In genomic region chr11:108382664-108383063, GRCm38 (mm10) we compare ENCODE assay signal across 40 mouse cellular contexts. TPM values are rescaled to one million over a fixed set of nuclear protein-coding genes. Genes with fewer than 3 reads are reported as not detected.
"Had no signal": no experiment of that assay in that cellular context is flagged by ENCODE, and none has a peak within 500 bp of the region (broad histone marks: within the 10 kb centered on the region; RNA-seq: fewer than 3 reads in every experiment).

No protein-coding gene starts in this region.

- H3K9ac ChIP-seq: heart, embryonic 12.5 days; heart, embryonic 13.5 days; heart, embryonic 15.5 days; hindbrain, embryonic 12.5 days; hindbrain, embryonic 13.5 days; hindbrain, embryonic 14.5 days; hindbrain, embryonic 15.5 days; intestine, embryonic 15.5 days; kidney, embryonic 15.5 days had no signal

- DNase-seq: heart, adult 2 months; heart, postnatal 10 days; heart, postnatal 14 days; heart, postnatal 36 days; heart, postnatal 4 days; kidney, adult 11 months; kidney, adult 18-20 months; kidney, adult 2 months; kidney, adult 8-10 months; kidney, adult 9 months; kidney, postnatal 10 days; kidney, postnatal 14 days; kidney, postnatal 25 days; kidney, postnatal 36 days; kidney, postnatal 4 days; layer of hippocampus, adult 9-11 months had no signal

- H3K9me3 ChIP-seq: heart, embryonic 10.5 days; heart, embryonic 12.5 days; heart, embryonic 13.5 days; heart, embryonic 15.5 days; hindbrain, embryonic 10.5 days; hindbrain, embryonic 12.5 days; hindbrain, embryonic 13.5 days; hindbrain, embryonic 15.5 days; intestine, embryonic 15.5 days; kidney, embryonic 15.5 days had no signal

- H3K4me3 ChIP-seq: heart, adult 2 months; heart, embryonic 10.5 days; heart, embryonic 12.5 days; heart, embryonic 13.5 days; heart, embryonic 15.5 days; hindbrain, embryonic 10.5 days; hindbrain, embryonic 12.5 days; hindbrain, embryonic 13.5 days; hindbrain, embryonic 15.5 days; intestine, embryonic 15.5 days; kidney, embryonic 15.5 days; layer of hippocampus, adult 2 months had no signal

- H3K4me1 ChIP-seq: intestine, embryonic 15.5 days; kidney, embryonic 15.5 days had no signal

- H3K27me3 ChIP-seq: heart, embryonic 13.5 days; heart, embryonic 15.5 days; hindbrain, embryonic 12.5 days; hindbrain, embryonic 13.5 days; hindbrain, embryonic 15.5 days; intestine, embryonic 15.5 days; kidney, embryonic 15.5 days had no signal

- H3K36me3 ChIP-seq: heart, embryonic 10.5 days; heart, embryonic 12.5 days; heart, embryonic 13.5 days; heart, embryonic 15.5 days; hindbrain, embryonic 10.5 days; hindbrain, embryonic 12.5 days; hindbrain, embryonic 13.5 days; hindbrain, embryonic 15.5 days; intestine, embryonic 15.5 days; kidney, embryonic 15.5 days had no signal

- ATAC-seq: hindbrain, embryonic 16.5 days; hindbrain, postnatal 0 days; inflammation-experienced regulatory T-cells, adult 6 months; intestine, embryonic 15.5 days; intestine, embryonic 16.5 days; intestine, postnatal 0 days had no signal

- H3K27ac ChIP-seq: heart, adult 2 months; heart, embryonic 10.5 days; heart, embryonic 13.5 days; heart, embryonic 15.5 days; hindbrain, embryonic 10.5 days; hindbrain, embryonic 12.5 days; hindbrain, embryonic 13.5 days; hindbrain, embryonic 14.5 days; hindbrain, embryonic 15.5 days; hindbrain, postnatal 0 days; intestine, embryonic 15.5 days; kidney, embryonic 15.5 days; kidney, postnatal 0 days; layer of hippocampus, adult 2 months had no signal

- H3K4me2 ChIP-seq: heart, embryonic 11.5 days; heart, embryonic 12.5 days; heart, embryonic 13.5 days; heart, embryonic 15.5 days; hindbrain, embryonic 12.5 days; hindbrain, embryonic 13.5 days; hindbrain, embryonic 14.5 days; hindbrain, embryonic 15.5 days; intestine, embryonic 15.5 days; kidney, embryonic 15.5 days had no signal

RNA-seq across cellular contexts. Expression of gene Apoh, which starts 39.5 kb away (rescaled TPM):
- total RNA-seq: heart, adult 2 months; heart, adult 8-10 months; heart, postnatal 14 days; heart, postnatal 36 days; hematopoietic stem cell, adult 5-6 weeks; hindbrain, postnatal 0 days had no signal
- polyA plus RNA-seq: heart, embryonic 14.5 days; hindbrain, embryonic 10.5 days; inflammation-experienced regulatory T-cells, adult 6 months; intestine, embryonic 14.5 days; kidney, adult 2 months; kidney, embryonic 14.5 days had no signal
